32 mouse cellular contexts compared by ENCODE assay signal in the genomic region with DNA sequence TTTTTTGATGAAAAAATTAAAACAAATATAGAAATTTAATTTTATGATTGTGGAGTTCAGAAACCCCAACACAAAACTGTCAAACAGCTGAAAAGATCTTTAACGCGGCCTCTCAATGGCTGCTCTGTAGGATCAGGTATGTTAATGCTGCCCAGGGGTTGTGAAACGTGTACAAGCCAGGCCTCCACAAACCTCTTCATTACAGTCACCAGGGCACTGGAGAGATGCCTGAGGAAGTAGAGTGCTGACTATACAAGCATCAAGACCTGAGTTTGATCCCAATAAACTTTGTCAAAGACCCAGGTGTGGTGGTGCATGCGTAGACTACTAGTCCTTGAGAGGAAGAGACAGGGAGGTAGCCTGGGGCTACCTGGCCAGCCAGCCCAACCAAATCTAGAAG.
"Had no signal": no experiment of that assay in that cellular context is flagged by ENCODE, and none has a peak within 500 bp of the region (broad histone marks: within the 10 kb centered on the region; RNA-seq: fewer than 3 reads in every experiment).

No protein-coding gene starts in this region.

- H3K27ac ChIP-seq: heart, embryonic 10.5 days; heart, embryonic 13.5 days; heart, embryonic 15.5 days; hindbrain, embryonic 10.5 days; hindbrain, embryonic 12.5 days; hindbrain, embryonic 13.5 days; hindbrain, embryonic 14.5 days; hindbrain, embryonic 15.5 days; hindbrain, postnatal 0 days; intestine, embryonic 15.5 days; kidney, embryonic 15.5 days; kidney, postnatal 0 days; layer of hippocampus, adult 2 months had no signal

- DNase-seq: heart, postnatal 10 days; heart, postnatal 14 days; heart, postnatal 36 days; heart, postnatal 4 days; kidney, adult 11 months; kidney, adult 18-20 months; kidney, adult 8-10 months; kidney, adult 9 months; kidney, postnatal 10 days; kidney, postnatal 25 days; kidney, postnatal 4 days; layer of hippocampus, adult 9-11 months; layer of hippocampus, postnatal 36 days had no signal

- H3K4me2 ChIP-seq: heart, embryonic 11.5 days; heart, embryonic 12.5 days; heart, embryonic 13.5 days; heart, embryonic 15.5 days; hindbrain, embryonic 12.5 days; hindbrain, embryonic 13.5 days; hindbrain, embryonic 14.5 days; hindbrain, embryonic 15.5 days; intestine, embryonic 15.5 days; kidney, embryonic 15.5 days had no signal

- ATAC-seq: hindbrain, embryonic 16.5 days; hindbrain, postnatal 0 days; inflammation-experienced regulatory T-cells, adult 6 months; intestine, embryonic 15.5 days; intestine, embryonic 16.5 days; intestine, postnatal 0 days had no signal

- H3K27me3 ChIP-seq: heart, embryonic 12.5 days; heart, embryonic 13.5 days; heart, embryonic 15.5 days; hindbrain, embryonic 12.5 days; hindbrain, embryonic 13.5 days; hindbrain, embryonic 15.5 days; intestine, embryonic 15.5 days; kidney, embryonic 15.5 days had no signal

- H3K9me3 ChIP-seq: heart, embryonic 10.5 days; heart, embryonic 12.5 days; heart, embryonic 13.5 days; heart, embryonic 15.5 days; hindbrain, embryonic 10.5 days; hindbrain, embryonic 12.5 days; hindbrain, embryonic 13.5 days; hindbrain, embryonic 15.5 days; intestine, embryonic 15.5 days; kidney, embryonic 15.5 days had no signal

- H3K4me1 ChIP-seq: heart, embryonic 10.5 days; heart, embryonic 12.5 days; heart, embryonic 13.5 days; heart, embryonic 15.5 days; intestine, embryonic 15.5 days had no signal

- H3K9ac ChIP-seq: heart, embryonic 12.5 days; heart, embryonic 13.5 days; heart, embryonic 15.5 days; hindbrain, embryonic 12.5 days; hindbrain, embryonic 13.5 days; hindbrain, embryonic 14.5 days; hindbrain, embryonic 15.5 days; intestine, embryonic 15.5 days; kidney, embryonic 15.5 days had no signal

- H3K36me3 ChIP-seq: heart, embryonic 10.5 days; heart, embryonic 12.5 days; heart, embryonic 13.5 days; heart, embryonic 15.5 days; hindbrain, embryonic 12.5 days; hindbrain, embryonic 13.5 days; hindbrain, embryonic 15.5 days; intestine, embryonic 15.5 days; kidney, embryonic 15.5 days had no signal

- H3K4me3 ChIP-seq: heart, embryonic 10.5 days; heart, embryonic 12.5 days; heart, embryonic 13.5 days; heart, embryonic 15.5 days; hindbrain, embryonic 10.5 days; hindbrain, embryonic 12.5 days; hindbrain, embryonic 13.5 days; hindbrain, embryonic 15.5 days; intestine, embryonic 15.5 days; kidney, embryonic 15.5 days; layer of hippocampus, adult 2 months had no signal
